4 mouse cellular contexts compared by ENCODE assay signal in genomic region chr3:16488431-16488830, GRCm38 (mm10).
DNase-seq lines count a peak whose midpoint lies in the region.

No protein-coding gene starts in this region.

- DNase-seq in ES-CJ7 (ENCODE audit: low read depth, low spot score) (peak; percentile 60), R1 (ENCODE audit: low read depth, low spot score) (peak; percentile 61), ZHBTc4 (ENCODE audit: low read depth, low spot score) (peak; percentile 85)
- peak; percentile 69 for DNase-seq in heart, adult 11 months

Comparison
In these comparisons a context has a peak if more than half of its experiments do, and no peak if none do; other contexts are left out.
1. Peak in every context shown above with its lines: DNase-seq.